Mouse (Mus musculus) hindbrain, embryonic 11.5 days (tissue): ENCODE data around the gene Prpmp5. TPM values are rescaled to one million over a fixed set of nuclear protein-coding genes. Genes with fewer than 3 reads are reported as not detected.
"Not testable (repeated sequence)": the region's sequence is repeated elsewhere in the genome, so short reads cannot be mapped to it uniquely, and the experiment has no call there.

Source experiments
- ATAC-seq: fragments of 200-750 bp; cut with Nextera tagmentation; 2 replicates; pipeline ENCODE4 v1.8.0; 2017; ENCODE audit warnings: mild to moderate bottlenecking, moderate TSS enrichment, moderate library complexity; ENCODE audit not compliant: low FRiP score
- DNase-seq: peaks from one replicate; pipeline ENCODE4 v3.0.0-alpha.2; 2015; ENCODE audit warnings: low spot score
- H3K27ac ChIP-seq: fragments of 300-500 bp; sonication (generic); 2 replicates; pipeline ENCODE4 v1.5.1; 2014; ENCODE audit warnings: mild to moderate bottlenecking, low read depth, low read length
- H3K27me3 ChIP-seq: fragments of 300-500 bp; sonication (generic); 2 replicates; pipeline ENCODE4 v1.6.1; 2014; ENCODE audit warnings: mild to moderate bottlenecking, low read length, moderate library complexity, mixed read lengths; ENCODE audit not compliant: control insufficient read depth, insufficient read depth
- H3K36me3 ChIP-seq: fragments of 300-500 bp; sonication (generic); 2 replicates; pipeline ENCODE4 v1.6.1; 2014; ENCODE audit warnings: mild to moderate bottlenecking, low read length, moderate library complexity, mixed read lengths; ENCODE audit not compliant: control insufficient read depth, insufficient read depth
- H3K4me1 ChIP-seq: fragments of 300-500 bp; sonication (generic); replicated peaks from 2 replicates; pipeline ENCODE4 v1.6.1; 2014; ENCODE audit warnings: low read length, mixed read lengths; ENCODE audit not compliant: control insufficient read depth, insufficient read depth
- H3K4me2 ChIP-seq: fragments of 300-500 bp; sonication (generic); replicated peaks from 2 replicates; pipeline ENCODE4 v1.6.1; 2014; ENCODE audit warnings: mild to moderate bottlenecking, low read depth, low read length
- H3K4me3 ChIP-seq: fragments of 300-500 bp; sonication (generic); 2 replicates; pipeline ENCODE4 v1.5.1; 2014; ENCODE audit warnings: low read depth, low read length
- H3K9ac ChIP-seq: fragments of 300-500 bp; sonication (generic); 2 replicates; pipeline ENCODE4 v1.6.1; 2014; ENCODE audit warnings: low read depth, low read length
- H3K9me3 ChIP-seq: fragments of 300-500 bp; sonication (generic); 2 replicates; pipeline ENCODE4 v1.6.1; 2016; ENCODE audit warnings: low read length; ENCODE audit not compliant: control insufficient read depth
- WGBS: fragments of 180-500 bp; shearing (Covaris S2); extraction: QIAGEN DNeasy Blood & Tissue Kit; methylation state at CpG from one replicate; pipeline ENCODE4 v1.1.7; 2014; 5-methylcytosine and 5-hydroxymethylcytosine counted together
- polyA plus RNA-seq: library from polyadenylated mRNA; unstranded; fragments of >200 nt; fragmentation: Nextera tagmentation; extraction: Ambion mirVana; gene quantifications from 2 replicates; pipeline ENCODE4 v1.2.1, GENCODE M21; 2014

Prpmp5 gene
- polyA plus RNA-seq, result not detected in 2 replicates

- H3K4me2 ChIP-seq, H3K9ac ChIP-seq, H3K4me1 ChIP-seq, DNase-seq, H3K36me3 ChIP-seq, H3K27ac ChIP-seq, H3K27me3 ChIP-seq, ATAC-seq, H3K9me3 ChIP-seq, H3K4me3 ChIP-seq: not testable (repeated sequence)
Measured at GRCm38 (mm10) chr6:132314657-132315056, at the start of gene Prpmp5. Gene Prpmp5 (minus strand): TSS chr6:132314757.

DNA sequence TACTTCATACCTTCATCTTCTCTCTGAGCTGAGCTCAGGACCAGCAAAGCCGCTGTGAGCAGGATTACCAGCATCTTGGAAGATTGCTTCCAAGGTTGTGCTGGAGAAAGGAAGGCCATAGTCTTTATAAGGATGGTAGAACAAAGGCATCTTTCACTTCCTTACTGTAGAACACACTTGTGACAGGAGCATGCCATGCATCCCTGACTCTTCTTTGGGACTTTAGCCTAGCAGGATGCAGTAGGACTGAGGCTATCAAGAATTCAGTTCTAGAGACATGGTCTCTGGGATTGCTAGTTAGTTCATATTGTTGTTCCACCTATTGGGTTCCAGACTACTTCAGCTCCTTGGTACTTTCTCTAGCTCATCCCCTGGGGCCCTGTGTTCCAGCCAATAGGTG, 49.5 kb upstream of the Prpmp5 start, which contains the start of gene Gm8882:
TSS of gene Gm8882 (minus strand) at position 101 of the 400 bp plus-strand sequence.
- not testable (repeated sequence) for H3K27ac ChIP-seq, H3K9me3 ChIP-seq, H3K4me2 ChIP-seq, H3K36me3 ChIP-seq, H3K4me3 ChIP-seq, H3K27me3 ChIP-seq, DNase-seq, H3K9ac ChIP-seq, H3K4me1 ChIP-seq, ATAC-seq
- WGBS, result 73% methylated on average over 1 of the region's 1 CpGs

Other genes starting within 250 kb of the Prpmp5 start
- gene Prb1, start 104.2 kb downstream of the Prpmp5 start, polyA plus RNA-seq, result not detected in 2 replicates
- not detected in 2 replicates for gene Gm8882, start 49.4 kb upstream of the Prpmp5 start, polyA plus RNA-seq